Mouse (Mus musculus) ES-E14 (cell line): Measurements from ENCODE around the gene Fam174b.

ENCODE experiments used
- CHD2 ChIP-seq: IDR thresholded peaks from 2 replicates; pipeline ENCODE4 v1.6.1; 2014; ENCODE audit warnings: mild to moderate bottlenecking, low read depth, low read length, inconsistent platforms
- HCFC1 ChIP-seq: IDR thresholded peaks from 2 replicates; pipeline ENCODE4 v1.6.1; 2012; ENCODE audit warnings: low read length, inconsistent platforms, borderline replicate concordance; ENCODE audit not compliant: insufficient read depth
- MAFK ChIP-seq: IDR thresholded peaks from 2 replicates; pipeline ENCODE4 v1.6.1; 2014; ENCODE audit warnings: mild to moderate bottlenecking, low read depth, low read length, inconsistent platforms; ENCODE audit not compliant: insufficient read depth
- ZNF384 ChIP-seq: IDR thresholded peaks from 2 replicates; pipeline ENCODE4 v1.6.1; 2012; ENCODE audit warnings: low read depth, low read length, inconsistent platforms

DNA sequence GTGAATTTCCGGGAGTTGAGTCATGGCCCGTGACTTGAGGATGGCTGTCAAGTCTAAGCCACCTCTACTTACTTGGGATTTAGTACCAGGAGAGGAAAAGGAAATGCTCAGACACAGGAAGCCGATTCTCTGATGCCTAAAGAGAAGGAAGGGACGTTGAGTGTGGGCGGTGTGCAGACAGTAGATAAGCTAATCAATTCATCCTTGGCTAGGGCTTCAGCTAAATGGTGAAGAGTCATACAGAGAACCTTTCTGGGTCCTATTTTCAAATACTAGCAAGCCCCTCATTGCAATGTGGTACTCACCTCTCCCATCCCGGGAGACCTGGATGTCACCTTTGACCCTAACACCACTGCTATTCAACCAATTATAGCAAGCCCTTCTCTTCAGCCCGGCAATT is 71.3 kb downstream of the Fam174b start:
- TF ChIP-seq HCFC1 (no peak), CHD2 (no peak), ZNF384 (no peak), MAFK (no peak)
